Mouse (Mus musculus) cerebellum, adult 9-10 months (tissue): Measurements from ENCODE around the gene Arhgdib.

ENCODE experiments used
- DNase-seq: peaks from one replicate; pipeline ENCODE4 v3.0.0; 2022

Gene Arhgdib

GRCm38 (mm10) chr6:136947716-136948115 lies 6.0 kb upstream of the Arhgdib start:
- DNase-seq, result no peak

GRCm38 (mm10) chr6:136946943-136947342 lies 5.2 kb upstream of the Arhgdib start:
- DNase-seq, result no peak

DNA sequence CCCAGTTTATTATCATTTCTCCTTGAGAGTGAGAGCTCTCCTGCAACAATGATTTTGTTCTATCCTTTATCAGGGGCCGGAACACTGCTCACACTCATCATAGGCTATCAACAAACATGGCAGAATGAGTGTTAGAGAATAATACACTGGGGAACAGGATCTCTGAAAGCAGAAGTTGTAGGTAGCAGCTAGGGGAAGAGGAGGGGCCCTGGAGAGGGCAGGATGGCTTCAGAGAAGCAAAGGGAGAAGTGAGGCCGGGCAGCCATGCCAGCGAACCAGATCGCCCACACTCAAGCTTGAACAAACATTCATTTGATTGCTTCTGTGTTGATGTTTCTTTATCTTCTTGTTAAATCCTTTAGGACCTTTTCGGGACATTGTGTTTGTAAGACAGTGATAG lies 4.5 kb upstream of the Arhgdib start:
- DNase-seq, result no peak

- no peak for DNase-seq
Measured at GRCm38 (mm10) chr6:136944511-136944910, 2.8 kb upstream of the Arhgdib start.

DNA sequence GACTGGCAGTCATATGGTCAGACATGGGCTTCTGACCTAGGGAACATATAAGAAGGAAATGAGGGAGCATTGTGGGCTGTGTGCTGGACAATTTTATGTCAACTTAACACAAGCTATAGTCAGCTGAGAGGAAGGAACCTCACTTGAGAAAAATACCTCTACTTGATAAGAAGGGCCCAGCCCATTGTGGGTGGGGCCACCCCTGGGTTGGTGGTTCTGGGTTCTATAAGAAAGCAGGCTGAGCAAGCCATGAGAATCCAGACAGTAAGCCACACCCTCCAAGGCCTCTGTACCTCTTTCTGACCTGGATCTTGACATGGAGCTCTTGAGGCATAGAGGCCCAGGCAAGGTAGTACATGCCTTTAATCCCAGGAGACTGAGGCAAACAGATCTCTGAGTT lies 1.7 kb upstream of the Arhgdib start:
- no peak for DNase-seq

DNA sequence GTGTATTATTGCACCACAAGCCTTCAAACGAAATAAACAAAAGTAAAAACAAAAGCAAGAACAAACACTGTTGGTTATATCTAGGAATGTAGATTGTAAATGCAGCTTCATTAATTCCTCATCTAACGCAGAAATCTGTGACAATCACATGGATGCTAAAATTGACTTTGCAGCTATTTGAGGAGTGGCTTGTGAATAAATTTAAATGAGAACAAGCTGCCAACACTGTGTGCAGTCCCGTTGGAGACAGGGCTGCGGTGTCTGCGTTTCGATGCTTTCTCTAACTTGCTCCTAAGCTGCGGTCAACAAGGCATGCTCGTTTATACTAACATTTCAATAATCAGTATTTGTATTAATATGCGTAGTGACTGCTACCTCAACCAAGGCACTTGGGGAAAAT lies 581 bp upstream of the Arhgdib start:
- DNase-seq, result no peak

DNA sequence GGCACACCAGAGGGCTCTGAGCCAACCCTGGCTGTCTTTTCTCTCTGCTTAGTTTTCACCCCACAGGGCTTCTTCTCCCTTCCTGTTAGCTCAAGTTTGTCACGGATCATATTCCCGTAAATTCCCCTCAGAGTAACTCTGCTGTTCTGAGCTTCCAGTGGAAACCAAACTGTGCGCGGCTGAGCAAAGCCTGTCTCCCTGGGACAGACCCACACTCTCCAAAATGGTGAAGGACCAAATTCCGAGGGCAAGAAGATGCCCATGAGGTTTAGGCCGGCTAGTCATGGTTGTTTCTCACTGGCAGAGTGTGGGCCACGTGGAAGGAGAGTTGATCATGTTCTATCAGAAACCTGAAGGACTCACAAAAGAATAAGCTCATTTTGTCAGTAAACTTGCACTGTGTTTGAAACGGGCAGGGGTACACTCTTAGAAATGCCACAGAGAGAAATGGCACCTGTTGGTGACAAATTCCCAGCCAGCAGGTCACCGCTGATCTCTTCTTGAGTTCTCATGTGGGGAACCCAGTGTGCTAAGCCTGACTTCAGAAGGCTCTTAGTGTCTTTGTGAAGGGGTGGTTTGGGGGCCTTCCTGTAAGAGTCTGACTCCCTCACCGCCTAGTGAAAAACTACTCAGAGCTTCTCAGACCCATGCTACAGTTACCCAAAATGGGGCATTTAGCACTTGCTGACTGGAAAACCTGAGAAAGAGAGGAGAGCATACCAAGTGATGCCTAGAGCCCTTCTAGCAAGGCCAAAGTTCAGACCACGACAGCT lies 1.3 kb downstream of the Arhgdib start:
- DNase-seq, result no peak

DNA sequence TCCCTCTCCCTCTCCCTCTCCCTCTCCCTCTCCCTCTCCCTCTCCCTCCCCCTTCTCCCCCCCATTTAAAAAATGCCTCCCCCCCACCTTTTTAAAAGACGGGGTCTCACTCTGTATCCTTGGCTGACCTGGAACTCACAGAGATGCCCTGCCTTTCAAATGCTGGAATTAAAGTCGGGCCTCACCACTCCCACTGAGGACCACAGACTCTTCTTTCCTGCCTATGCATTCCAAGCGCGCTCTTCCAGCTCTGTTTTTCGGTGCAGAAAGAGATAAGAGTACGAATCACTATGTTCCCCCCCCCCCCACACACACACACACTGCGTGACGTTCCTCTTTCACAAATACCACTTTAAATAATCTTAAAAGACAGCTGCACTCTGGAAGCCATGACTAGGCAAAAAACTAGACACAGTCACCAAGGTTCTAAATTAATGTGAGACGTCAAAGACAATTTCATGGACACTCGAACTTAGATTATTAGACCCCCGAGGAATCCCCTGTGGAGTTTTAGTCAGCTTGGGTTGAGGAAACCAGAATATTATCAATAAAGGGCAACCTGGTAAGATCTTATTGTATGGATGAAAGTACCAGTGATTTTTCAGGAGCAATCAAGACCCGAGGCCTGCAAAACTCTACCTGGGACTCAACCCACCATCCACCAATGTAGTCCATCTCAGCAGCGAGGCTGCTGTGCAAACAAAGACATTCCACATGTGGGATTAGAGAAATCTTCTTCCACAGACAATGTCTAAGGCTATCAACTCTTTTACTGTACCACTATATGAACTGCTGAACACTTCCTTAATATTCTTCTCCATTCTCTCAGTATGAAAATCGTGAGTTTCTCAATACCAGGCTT lies 2.1 kb downstream of the Arhgdib start:
- DNase-seq, result no peak

DNA sequence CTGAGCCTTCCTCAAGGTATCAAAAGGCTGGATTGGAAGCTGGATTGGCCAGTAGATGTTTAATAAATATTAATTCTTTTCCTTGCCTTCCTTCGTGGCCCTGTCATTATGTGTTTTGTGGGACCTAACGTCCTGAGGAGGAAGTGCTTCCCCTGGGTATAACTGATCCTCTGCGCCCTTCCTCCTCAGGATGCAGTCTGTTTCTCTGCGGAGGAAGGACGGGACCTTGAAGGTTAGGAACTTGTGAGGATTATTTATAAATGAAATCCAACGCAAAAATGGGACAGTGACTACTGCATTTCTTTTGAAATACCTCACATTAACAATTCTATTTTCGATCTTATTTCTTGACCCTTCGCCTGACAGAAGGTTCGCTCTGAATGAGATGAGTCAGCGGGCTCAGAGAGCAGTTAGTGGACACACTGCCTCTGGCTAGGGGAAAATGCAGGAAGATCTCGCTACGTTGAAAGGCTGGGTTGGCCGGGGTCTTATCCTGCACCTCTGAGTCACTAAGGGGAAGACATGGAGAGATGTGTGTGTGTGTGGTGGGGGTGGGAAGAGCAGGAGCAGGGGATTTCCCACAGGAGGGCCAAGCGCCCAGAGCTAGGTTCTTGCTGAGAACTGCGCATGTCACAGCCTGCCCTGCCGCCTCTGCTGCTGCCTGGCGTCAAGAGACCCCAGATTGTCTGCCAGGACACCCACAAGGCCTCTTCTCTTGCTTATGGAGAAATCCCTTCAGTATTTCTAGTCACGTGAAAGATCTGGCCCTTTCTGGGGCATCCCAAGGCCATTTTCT lies 3.2 kb downstream of the Arhgdib start:
- no peak for DNase-seq

DNA sequence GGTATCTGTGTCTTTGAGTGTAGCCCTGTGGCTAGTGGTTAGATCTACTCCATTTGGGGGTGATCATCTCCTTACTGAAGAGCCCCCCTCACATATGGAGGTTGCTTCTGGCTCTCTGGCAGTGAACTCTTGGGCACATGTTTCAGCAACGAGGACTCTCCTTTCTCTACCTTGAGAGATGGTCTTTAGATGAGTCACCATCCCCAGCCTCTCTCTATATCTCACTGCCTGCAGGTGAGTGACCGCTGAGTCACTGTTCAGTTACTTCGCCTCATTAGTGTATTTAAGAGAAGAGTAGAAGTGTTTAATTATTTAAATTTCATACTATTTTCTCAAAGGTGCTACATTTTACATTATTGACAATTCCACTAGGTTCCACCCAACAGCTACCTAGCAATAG lies 4.6 kb downstream of the Arhgdib start:
- no peak for DNase-seq

GRCm38 (mm10) chr6:136936361-136936760 lies 5.3 kb downstream of the Arhgdib start:
- no peak for DNase-seq

- DNase-seq, result no peak
Measured at GRCm38 (mm10) chr6:136935233-136935632, 6.5 kb downstream of the Arhgdib start.

DNA sequence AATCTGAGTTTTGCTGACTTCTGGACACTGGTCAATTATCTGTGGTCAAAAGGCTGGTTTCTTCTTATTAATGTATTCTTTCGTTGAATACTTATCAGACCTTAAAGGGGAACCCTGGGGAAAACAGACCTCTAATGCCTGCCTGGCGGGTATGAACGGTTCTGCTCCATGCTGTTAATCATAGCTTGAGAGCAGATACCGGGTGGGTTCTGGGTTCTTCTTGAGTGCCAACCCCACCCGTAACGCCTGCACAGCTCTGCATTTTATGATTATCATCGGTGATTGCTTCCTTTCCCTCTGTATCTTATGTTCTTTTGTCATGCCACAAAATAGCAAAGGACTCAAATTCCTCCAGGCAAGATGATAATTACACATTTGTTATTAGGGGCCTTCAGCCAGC lies 7.6 kb downstream of the Arhgdib start:
- DNase-seq, result no peak

- DNase-seq, result no peak
Measured at GRCm38 (mm10) chr6:136931246-136931645, 10.5 kb downstream of the Arhgdib start.

DNA sequence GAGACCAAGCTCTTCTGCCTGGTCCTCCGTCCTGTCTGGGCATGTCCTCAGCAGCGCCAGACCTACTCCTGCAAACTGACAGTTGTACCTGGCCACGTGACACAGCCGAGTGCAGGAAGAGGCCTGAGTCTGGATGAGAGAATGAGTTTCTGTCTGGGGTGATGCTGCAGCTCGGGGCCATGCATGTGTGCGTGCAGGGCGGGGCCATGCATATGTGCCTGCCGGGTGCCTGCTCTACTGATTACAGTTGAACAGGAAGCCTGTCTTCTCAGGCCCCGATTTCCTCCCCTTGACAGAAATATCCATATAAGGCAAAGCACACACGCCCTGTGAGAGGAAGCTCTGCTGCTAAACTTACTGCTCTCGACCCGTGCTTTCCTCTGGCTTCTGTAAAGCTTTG lies 11.0 kb downstream of the Arhgdib start:
- DNase-seq, result no peak

DNA sequence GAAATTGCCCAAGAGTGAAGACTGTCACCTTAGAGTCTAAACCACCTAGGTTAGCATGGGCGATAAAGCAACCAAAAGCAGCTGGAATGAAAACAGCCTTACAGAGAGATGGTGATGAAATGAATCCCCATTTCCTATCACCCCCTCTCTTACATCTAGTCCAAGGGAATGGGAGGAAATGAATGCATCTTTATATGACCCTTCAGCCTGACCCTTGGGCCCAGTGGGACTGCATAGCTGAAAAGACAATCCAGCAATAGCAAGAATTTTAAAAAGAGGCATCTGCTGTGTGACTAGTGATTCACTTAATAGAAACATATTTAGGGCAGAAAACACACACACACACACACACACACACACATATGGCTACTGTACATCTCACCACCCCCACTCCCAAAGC lies 14.1 kb downstream of the Arhgdib start:
- DNase-seq, result no peak

GRCm38 (mm10) chr6:136925049-136925448 lies 16.6 kb downstream of the Arhgdib start:
- DNase-seq, result no peak

- no peak for DNase-seq
Measured at GRCm38 (mm10) chr6:136923532-136923931, 18.2 kb downstream of the Arhgdib start, which contains the start of gene Pde6h. TSS of gene Pde6h (plus strand) at chr6:136923832.

- no peak for DNase-seq
Measured at GRCm38 (mm10) chr6:136922871-136923270, 18.8 kb downstream of the Arhgdib start.

DNA sequence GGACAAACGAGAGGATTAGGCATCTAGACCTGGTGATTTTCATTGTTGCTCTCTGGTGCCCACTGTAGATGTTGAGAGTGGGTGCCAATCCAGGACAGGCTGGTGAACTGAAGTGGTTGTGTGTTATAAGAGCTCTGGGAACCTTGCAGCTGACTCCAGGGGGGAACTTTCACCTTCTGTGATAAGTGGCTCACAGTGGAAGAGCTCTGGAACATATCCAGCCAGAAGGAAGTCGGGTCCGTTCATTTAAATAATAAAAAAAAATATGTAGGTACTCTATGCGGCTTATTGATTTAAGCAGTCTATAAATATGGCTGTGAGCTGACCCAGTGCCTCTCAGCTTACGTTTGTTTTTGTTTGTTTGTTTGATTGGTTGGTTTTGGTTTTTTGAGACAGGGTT lies 19.6 kb downstream of the Arhgdib start, which contains the start of gene Erp27:
Gene Erp27 (minus strand): TSS at position 101 of the 400 bp plus-strand sequence.
- DNase-seq, result no peak

DNA sequence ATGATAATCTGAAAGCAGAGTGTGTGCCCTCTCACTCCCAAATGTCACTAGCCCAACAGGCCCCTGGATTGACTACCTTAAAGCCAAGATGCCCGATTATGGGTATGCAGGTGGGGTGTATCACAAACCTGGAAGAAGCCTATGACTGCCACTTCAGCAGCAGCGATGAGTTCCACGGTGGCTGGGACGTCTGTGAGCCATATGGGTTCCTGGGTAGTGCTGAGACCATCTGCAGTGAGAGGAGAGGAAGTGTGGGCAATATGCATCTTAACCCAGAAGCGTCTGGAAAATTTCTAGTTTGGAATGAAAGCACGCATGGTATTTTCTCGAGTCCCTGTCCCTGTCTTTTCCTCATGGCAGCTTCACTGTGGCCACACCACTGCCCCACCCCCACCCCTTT lies 20.1 kb downstream of the Arhgdib start:
- DNase-seq, result no peak

DNA sequence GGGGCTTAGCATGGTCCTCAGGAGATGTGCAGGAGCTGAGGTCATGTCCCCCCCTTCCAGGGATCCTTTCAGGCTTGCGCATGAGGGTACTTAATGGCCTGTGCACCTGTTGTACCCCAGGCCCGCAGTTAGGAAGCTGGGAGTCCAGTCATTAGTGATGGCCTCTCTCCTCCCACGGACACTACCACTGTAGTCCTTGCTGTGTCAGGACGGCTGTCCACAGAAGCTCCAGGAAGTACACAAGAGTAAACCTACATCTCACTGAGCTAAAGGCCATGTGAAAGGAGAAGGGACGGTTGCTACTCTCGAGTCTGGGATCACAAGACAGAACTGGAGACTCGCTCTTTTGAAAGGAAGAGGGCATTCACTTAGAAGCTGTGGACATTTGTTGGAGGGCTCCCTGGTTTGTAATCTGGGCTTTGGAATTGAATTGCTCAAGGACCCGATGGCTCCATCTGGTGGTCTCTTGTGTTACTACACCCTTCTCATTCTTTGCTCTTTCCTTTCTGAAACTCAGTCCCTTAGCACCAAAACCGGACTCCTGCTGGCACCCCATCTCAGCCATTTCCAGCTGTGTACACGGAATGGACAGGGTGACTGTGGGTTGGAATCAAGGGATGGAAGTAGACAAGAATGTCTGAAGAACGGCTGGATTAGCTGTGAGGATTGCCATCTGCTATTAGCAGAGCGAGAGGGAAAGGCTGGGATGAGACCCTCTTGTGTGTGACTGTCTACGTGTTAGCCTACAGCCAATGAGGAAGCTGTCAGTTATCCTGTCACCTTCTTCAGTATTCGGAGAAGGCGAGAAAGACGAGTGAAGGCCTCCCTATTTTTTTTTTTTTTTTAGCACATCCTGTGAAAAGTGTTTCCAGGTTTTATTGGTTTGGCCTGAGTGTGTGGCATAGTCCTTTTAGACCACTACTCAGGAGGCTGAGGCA lies 21.1 kb downstream of the Arhgdib start:
- peak; percentile 61 for DNase-seq
